Mouse (Mus musculus): ENCODE measurements around the gene Tmed11.
A peak's percentile ranks its signal among the peaks of the same experiment; 100 is the strongest.
"Not testable (repeated sequence)": the region's sequence is repeated elsewhere in the genome, so short reads cannot be mapped to it uniquely, and the experiment has no call there.

Gene Tmed11

DNA sequence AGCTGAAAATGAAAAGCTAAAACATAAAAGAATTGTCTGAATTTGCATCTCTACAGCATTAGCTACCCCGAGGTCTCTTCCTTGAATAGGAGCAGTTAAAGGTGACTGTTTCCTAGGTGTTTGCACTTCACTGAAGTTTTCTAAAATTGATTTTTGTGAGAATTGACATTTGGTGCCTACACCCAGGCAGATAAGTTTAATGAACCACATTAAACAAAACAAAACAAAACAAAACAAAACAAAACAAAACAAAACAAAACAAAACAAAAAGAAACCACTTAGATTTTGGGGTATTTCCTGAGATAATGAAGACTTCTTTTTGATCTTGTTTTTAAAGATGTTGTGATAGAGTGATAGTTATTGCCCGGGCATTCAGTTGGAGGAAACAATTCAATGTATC, at the start of gene Tmed11:
Gene Tmed11 (minus strand): TSS at position 101 of the 400 bp plus-strand sequence.
- not testable (repeated sequence) for DNase-seq (ENCODE audit: low spot score)

DNA sequence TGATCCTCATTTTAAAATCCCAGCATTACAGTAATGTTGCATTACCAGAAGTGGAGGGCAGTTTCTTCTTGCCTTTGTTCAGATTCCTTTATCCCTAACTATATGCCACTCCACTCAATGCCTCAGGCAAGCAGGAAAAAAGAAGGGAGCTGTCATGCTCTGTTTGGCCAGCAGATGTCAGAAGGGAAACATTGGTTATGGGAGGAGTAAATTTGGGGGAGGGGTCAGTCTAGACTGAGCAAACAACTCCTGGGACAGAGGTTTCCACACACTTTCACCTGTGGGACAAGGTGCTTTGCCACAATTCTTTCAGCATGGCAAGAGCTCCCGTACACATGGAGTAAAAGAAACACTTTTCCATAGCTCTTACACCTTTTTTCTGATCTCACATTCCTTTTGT, 41.0 kb upstream of the Tmed11 start:
- DNase-seq (ENCODE audit: low spot score): peak; percentile 56

DNA sequence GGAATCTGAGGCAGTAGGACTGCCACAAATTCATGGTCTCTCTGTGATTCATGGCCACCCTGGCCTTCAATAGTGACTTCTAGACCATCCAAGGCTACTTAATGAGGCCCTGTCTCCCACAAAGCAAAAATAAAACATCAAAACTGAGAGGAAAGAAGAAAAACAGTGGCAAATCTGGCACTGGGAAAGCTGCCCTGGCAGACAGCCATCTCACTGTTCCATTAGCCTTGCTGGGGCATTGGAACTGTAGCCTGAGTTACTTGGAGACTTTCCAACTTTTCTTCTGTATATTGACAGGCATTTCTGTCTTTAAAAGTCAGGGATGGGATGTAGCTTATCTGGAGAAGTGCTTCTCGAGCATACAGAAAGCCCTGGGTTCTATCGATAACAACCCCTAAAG, 28.1 kb upstream of the Tmed11 start:
- no peak for DNase-seq (ENCODE audit: low spot score)

DNA sequence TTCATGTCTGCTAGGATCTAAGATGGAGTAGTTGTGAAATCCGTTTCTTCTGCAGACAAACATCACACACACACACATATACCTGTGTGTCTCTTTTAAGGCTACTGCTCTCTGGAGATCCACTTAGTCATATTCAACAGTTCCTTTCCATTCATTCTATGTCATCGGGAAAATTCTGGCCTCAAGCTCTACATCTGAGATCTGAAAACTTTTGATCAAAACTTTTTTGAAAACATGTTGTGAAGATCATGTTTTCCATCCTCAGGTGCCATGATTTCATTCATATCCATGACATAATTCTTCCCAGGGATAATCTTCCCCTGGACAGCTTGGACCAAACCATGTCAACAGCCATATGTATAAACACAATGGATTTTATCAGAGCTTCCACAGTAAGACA, 13.6 kb upstream of the Tmed11 start, which contains the start of gene Vmn2r8:
Gene Vmn2r8 (minus strand): TSS at position 101 of the 400 bp plus-strand sequence.
- not testable (repeated sequence) for DNase-seq (ENCODE audit: low spot score)

DNA sequence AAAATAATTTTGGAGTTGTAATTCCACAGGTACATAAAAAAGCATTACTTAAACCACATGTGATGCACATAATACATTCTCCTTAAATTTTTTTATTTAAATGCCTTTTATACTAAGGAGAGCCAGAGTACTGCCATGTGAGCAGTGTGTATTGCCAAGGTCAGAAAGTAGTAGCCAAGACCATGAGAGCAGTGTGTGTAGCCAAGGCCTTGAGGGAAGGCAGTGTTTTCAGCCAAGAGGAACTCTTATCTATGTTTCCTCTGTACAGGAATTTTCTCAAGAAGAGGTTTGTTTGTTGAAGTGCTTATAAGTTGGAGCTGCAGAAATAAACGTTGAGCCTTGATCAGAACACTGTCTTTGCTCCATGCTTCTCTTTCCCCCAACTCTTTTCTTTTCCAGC, 8.5 kb upstream of the Tmed11 start:
- peak; percentile 54 for DNase-seq (ENCODE audit: low spot score)

DNA sequence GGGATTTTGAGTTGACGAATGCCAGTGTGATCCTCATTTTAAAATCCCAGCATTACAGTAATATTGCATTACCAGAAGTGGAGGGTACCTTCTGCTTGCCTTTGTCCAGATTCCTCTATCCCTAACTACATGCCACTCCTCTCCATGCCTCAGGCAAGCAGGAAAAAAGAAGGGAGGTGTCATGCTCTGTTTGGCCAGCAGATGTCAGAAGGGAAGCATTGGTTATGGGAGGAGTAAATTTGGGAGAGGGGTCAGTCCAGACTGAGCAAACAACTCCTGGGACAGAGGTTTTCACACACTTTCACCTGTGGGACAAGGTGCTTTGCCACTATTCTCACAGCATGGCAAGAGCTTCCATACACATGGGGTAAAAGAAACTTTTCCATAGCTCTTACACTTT, 4.8 kb downstream of the Tmed11 start:
- DNase-seq (ENCODE audit: low spot score): peak; percentile 35

DNA sequence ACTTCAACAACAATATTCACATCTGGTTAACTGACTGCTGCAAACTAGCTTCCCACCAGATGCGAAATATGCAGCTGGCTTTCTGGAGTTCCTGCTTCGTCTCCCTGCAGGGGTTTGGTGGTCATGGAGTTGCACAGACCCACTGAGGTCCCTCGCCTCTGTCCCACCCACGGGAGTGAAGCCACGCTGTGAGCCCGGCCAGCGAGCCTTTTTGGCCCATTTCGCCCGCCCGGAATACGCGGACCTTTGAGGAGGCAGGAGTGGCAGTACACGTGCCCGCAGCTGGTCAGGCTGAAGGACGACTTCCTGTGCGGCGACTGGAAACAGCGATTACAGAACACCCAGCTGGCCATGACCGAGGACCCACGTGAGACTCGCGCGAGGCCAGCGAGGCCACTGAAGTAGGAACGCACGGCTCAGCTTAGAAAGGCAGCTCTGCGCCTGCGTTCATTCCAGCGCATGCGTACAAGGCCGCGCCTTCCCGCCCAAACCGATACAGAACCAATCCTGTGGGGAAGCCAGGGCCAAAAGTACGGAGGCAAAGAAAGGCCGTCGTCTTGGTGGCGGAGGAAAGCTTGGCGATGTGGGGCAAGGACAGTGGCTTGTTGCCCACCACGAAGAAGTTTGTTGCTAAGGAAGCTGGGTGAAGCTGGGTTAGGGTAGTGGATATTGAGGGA, 20.4 kb downstream of the Tmed11 start, which contains the start of gene Rnf212:
Gene Rnf212 (minus strand): TSS at position 353 of the 677 bp plus-strand sequence.
- no peak for DNase-seq (ENCODE audit: low spot score)

DNA sequence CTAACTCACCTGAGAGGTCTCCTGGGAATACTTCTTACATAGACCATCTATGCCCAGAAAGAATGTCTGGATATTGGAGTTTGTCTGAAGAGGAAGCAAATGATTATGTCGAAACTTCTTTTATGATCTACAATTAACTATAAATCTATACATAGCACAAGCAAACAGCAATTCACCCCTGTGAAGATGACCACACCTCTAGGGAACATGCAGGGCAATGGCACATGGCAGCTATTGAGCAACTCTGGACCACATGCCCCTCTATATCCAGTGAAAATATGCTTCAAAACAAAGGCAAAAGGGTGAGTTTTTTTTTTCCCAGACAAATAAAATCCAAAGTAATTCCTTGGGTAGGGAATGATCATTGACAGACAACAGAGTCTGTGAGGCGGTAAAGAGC, 35.2 kb downstream of the Tmed11 start:
- DNase-seq (ENCODE audit: low spot score): no peak

DNA sequence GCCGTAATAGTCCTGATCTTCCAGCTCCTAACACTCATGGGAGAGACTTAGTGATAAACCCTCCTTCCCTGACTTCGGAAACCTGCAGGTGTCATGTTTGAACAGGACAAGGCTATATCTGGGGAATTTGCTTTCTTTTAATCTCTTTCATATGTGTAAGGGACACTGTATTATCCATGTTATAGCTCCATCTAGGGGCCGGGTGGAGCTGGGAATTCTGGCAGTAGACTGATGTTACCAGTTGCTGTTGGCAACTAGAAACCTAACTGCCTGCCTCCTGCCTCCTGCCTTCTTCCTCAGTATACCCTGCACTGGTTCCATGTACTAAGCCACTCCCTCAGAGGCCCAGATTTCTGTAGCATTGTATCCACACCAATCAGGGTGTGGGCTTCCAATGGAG, 36.8 kb downstream of the Tmed11 start:
- DNase-seq (ENCODE audit: low spot score): peak; percentile 5

DNA sequence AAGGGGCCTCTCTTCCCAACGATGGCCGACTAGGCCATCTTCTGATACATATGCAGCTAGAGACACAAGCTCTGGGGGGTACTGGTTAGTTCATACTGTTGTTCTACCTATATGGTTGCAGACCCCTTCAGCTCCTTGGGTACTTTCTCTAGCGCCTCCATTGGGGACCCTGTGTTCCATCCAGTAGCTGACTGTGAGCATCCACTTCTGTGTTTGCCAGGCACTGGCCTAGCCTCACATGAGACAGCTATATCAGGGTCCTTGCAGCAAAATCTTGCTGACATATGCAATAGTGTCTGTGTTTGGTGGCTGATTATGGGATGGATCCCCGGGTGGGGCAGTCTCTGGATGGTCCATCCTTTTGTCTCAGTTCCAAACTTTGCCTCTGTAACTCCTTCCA, 43.9 kb downstream of the Tmed11 start:
- DNase-seq (ENCODE audit: low spot score): not testable (repeated sequence)

DNA sequence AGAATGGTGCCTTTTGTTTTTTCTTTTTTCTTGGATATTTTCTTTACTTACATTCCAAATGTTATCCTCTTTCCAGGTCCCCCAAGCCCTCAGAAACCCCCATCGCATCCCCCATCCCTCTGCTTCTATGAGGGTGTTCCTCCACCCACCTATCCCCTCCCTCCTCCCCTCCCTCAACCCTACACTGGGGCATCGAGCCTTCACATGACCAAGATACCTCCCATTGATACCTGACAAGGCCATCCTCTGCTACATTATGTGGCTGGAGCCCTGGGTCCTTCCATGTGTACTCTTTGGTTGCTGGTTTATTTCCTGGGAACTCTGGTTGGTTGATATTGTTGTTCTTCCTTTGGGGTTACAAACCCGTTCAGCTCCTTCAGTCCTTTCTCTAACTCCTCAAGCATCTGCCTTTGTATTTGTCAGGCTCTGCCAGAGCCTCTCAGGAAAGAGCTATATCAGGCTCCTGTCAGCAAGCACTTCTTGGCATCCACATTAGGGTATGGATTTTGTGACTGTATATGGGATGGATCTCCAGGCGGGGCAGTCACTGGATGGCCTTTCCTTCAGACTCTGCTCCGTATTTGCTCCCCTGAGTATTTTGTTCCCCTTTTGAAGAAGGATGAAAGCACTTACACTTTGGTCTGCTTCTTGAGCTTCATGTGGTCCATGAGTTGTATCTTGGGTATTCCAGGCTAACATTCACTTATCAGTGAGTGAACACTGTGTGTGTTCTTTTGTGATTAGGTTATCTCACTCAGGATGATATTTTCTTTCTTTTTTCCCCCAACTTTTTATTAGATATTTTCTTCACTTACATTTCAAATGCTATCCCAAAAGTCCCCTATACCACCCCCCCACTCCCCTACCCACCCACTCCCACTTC, 44.6 kb downstream of the Tmed11 start:
- DNase-seq (ENCODE audit: low spot score): no peak

DNA sequence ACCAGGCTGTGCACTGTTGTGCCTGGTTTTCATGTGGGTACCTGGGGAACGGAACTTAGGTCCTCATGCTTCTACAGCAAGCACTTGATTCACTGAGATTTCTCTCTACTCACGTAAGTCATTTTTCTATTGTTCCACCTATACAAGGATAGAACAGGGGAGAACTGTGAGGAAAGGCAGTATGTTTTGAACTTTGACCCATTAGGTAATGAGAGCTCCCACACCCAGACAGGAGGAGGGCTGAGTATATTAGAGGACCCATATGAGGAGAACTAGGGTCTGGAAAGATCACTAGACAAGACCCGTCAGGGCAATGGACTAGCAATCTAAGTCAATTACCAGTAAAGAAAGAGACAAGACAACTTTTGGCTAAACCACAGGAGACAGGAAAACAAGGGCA, 50.5 kb downstream of the Tmed11 start:
- DNase-seq (ENCODE audit: low spot score): no peak

DNA sequence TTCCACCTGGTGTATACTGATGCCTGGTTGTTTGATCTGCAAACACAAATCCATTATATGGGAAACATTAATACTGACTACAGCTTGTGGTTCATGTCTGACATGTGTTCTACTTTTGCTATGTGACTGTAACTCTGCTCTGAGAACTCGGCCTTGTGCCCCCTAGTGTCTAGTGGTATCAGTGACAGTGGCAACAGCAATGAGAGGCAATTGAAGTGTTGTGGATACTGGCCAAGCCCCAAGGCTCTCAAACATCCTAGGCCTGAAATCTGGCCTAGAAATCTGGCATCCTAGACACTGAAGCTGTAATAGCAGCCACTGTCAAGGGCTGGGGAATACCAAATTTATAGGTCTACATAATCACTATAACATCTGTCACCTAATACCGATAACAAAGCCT, 51.3 kb downstream of the Tmed11 start:
- DNase-seq (ENCODE audit: low spot score): no peak

DNA sequence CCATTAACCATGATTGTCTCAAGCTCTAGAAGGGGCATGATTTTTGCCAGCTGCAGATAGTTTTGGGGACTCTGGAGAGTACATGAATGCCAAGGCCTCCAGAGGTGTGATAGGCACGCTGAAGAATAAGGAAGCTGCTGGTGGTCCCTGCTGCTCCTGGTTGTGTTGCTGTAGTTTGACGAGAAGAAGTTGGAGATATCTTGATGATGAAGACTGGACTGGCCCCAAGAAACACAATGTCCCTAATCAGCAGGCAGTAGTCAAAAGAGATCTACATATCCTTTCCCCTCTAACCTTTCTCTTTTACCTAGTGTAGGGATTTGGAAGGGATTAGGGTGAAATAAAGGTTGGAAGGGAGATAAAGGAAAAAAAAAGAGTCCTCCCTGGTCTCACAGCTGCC, 52.6 kb downstream of the Tmed11 start:
- DNase-seq (ENCODE audit: low spot score): no peak

DNA sequence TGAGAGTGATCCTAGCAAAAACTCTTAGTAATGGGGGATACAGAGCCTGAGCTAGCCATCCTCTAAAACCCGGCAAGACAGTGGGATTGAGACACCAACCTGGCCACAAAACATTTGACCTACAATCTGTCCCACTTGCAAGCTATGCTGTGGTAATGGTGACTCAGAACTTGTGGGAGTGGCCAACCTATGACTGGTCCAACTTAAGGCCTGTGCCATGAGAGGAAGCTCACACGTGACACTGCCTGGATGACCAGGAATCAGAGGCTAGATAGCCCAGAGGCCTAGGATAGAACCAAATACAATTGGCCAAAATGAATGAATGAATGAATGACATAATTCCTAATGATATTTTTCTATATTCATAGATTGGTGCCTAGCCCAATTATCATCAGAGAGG, 53.3 kb downstream of the Tmed11 start:
- no peak for DNase-seq (ENCODE audit: low spot score)

DNA sequence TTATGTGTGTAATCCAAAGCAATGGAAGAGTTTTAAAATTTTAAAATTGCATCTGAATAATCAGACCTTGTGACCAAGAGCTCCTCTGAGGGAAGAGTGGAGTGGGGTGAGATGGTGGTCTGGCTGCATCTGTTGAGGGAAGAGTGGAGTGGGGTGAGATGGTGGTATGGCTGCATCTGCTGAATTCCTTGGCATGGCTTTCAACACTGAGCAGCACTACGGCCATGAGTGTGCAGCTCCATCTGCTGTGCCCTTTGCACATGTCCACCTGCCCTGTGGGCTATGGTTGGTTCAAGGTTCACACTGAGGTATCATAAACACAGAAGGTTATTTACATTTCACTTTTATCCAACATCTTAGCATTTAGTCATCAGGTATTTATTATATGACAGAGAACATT, 67.7 kb downstream of the Tmed11 start:
- no peak for DNase-seq (ENCODE audit: low spot score)
